Mouse (Mus musculus): Measurements from ENCODE around the gene Tktl2.

Gene Tktl2

GRCm38 (mm10) chr8:66511537-66511936 lies at the start of gene Tktl2:
Gene Tktl2, plus strand, starts transcription at chr8:66511756.
- no peak for DNase-seq

- no peak for DNase-seq
Observed at GRCm38 (mm10) chr8:66469821-66470220, 41.7 kb upstream of the Tktl2 start.

GRCm38 (mm10) chr8:66476880-66477279 lies 34.7 kb upstream of the Tktl2 start:
- no peak for DNase-seq

GRCm38 (mm10) chr8:66486084-66486763 lies 25.3 kb upstream of the Tktl2 start, which contains the start of gene Tma16:
Gene Tma16, minus strand, starts transcription at chr8:66486530.
- peak; percentile 79 for DNase-seq

GRCm38 (mm10) chr8:66488556-66488955 lies 23.0 kb upstream of the Tktl2 start:
- no peak for DNase-seq

GRCm38 (mm10) chr8:66490624-66491023 lies 20.9 kb upstream of the Tktl2 start:
- DNase-seq: no peak

GRCm38 (mm10) chr8:66494496-66494895 lies 17.1 kb upstream of the Tktl2 start:
- no peak for DNase-seq

- peak; percentile 82 for DNase-seq
Observed at GRCm38 (mm10) chr8:66495726-66496125, 15.8 kb upstream of the Tktl2 start.

GRCm38 (mm10) chr8:66496998-66497577 lies 14.5 kb upstream of the Tktl2 start:
- peak; percentile 29 for DNase-seq

- DNase-seq: no peak
Observed at GRCm38 (mm10) chr8:66503381-66503780, 8.2 kb upstream of the Tktl2 start.

- no peak for DNase-seq
Observed at GRCm38 (mm10) chr8:66519149-66519548, 7.6 kb downstream of the Tktl2 start.

- no peak for DNase-seq
Observed at GRCm38 (mm10) chr8:66520576-66520975, 9.0 kb downstream of the Tktl2 start.

- no peak for DNase-seq
Observed at GRCm38 (mm10) chr8:66550092-66550491, 38.5 kb downstream of the Tktl2 start.
